Mouse (Mus musculus): ENCODE results near the gene Nup85.
"Not testable (repeated sequence)": the region's sequence is repeated elsewhere in the genome, so short reads cannot be mapped to it uniquely, and the experiment has no call there.

Gene Nup85

DNA sequence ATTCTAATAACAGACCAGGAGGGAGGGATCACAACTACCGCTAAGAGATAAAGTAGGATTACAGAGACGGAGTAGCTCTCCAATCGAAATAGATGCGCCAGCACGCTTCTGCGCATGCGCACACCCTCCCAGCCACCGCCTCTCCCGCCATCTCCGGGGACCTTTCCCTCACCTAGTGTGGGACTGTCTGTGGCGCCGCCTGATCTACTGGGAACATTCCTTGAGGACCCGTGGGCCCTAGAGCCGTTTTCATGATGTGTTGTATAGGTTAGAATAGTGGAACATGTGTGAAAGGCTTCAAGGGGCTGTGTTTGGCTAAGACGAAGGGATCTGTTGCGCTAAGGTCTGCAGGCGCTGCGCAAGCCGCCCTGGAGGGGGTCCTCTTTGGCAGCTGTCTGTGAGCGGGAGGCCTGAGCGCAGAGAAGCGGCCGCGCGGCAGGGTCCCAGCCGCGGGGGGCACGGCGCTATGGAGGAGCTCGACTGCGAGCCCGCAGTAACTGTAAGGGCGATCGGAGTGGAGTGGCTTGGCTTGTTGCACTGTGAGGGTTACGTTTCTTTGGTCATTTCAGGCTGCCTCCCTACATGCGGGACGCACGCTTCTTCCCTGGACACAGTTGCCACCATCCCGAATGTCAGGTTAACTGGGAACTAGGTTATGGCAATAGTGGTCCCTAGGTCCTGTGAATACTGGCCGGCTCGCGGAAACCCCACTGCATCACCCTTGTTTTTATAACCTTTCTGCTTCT, at the start of gene Nup85:
Gene Nup85 (plus strand): TSS at position 371 of the 746 bp plus-strand sequence.
- DNase-seq, result peak; percentile 99

DNA sequence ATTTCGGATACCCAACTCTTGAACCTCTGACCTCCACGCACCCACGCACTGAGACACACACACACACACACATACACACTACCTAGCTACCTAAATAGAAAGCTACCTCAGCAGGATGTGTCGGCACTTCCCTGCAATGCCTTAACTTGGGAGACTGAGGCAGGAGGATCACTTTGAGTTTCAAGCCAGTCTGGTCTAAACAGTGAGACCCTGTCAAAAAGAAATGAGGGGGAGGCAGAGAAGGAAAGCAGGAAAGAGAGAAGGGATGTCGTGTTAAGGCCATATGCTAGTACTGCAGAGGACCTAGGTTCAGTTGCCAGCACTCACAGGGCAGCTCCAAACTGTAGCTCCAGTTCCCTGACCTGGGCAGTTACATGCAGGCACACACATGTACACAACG, 49.2 kb upstream of the Nup85 start:
- DNase-seq, result no peak

DNA sequence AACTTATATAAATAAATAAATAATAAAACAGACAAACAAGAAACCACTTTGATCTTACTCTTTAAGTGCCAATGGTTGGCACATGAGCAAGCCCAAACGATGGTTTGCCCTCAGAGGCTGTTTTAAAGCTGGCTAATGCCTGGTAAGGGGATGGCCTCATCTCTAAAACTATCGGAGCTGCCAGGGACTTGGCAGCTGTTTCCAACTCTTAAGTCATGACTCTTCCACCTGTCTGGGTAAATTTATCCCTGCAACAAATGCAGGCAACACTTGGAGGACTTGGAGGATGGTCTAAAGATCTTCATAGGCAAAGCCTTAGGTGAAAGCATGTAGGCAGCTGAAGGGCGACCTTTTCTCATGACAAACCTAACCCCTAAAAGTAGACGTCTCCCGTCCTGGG, 47.3 kb upstream of the Nup85 start:
- DNase-seq, result no peak

DNA sequence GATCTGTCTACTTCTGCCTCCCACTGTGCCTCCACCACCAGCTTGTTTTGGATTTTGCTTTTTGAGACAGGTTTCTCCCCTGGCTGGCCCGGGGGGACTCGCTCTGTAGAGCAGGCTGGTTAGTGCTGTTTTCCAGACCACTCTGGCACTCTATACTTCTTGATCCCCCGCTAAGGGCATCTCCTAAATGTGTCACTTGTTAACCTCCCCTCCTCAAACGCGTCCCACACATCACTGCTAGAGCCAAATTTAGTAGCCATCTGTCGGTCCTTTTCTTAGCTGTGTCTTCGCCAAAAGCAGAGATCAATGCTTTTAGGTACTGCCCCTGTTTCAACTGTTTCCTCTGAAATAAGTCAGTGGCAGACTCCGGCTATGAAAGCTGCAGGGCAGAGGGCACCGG, 45.5 kb upstream of the Nup85 start:
- DNase-seq, result no peak

DNA sequence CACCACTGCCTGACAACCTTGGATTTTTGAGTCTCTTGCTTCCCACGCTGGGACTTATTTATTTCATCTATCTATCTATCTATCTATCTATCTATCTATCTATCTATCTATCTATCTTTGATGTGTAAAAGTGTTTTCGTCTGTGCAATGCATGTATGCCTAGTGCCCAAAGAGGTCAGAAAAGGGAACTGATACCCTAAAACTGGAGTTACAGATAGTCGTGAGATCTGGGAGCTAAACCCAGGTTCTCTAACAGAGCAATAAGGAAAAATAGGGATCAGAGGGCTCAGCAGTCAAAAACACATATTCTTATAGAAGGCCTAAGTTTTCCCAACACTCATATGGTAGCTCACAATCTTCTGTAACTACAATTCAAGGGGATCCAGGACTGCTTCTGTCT, 44.7 kb upstream of the Nup85 start:
- DNase-seq, result no peak

DNA sequence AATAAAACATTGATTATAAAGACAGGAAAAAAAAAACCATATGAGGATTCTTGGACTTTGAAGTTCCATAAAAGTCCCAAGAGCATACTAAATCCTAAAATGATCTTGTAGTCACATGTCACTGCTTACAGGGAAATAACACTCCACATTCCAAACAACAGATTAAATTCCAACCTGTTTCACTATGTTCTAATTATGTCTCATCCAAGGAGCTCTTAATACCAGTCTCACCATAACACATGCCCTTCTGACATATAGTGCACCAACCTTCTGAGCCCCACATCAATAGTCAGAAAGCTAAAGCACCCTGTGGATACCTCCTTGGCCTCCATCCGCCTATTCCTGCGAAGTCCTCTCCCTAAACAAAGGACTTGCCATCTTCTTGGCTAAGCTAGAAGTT, 44.0 kb upstream of the Nup85 start:
- no peak for DNase-seq

DNA sequence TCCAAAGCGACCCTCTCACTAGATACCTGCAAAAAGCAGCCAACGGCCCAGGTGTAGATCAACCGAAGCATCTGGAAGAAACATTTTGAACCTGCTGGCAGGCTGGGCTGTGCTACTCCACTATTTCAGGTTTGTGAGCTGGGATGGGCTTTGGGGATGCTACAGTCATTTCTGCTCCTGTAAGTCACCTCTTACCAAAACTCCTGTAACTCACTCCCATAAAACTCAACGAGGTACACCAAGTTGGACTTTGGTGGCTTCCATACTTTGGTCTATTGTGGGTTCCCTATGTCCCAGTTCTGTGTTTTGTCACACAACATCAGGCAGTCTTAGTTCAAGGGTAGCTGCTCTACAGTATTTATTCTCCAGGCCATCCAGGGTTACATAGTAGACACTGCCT, 43.2 kb upstream of the Nup85 start:
- DNase-seq, result no peak

DNA sequence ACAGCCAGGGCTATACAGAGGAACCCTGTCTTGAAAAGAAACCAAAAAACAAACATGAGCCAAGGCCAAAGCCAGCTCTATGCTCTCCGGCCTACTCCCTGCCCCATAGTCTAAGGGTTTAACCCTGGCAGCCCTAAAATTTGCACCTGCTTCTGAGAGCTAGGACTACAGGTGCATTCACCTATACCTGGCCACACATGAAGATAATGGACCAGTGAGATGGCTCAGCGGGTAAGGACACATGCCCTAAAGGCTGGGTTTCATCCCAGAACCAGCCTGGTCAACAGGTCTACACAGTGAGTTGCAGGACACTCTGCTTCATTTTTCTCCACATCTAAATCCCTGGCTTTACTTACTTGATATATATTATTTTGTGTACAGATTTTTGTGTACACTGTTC, 42.0 kb upstream of the Nup85 start:
- no peak for DNase-seq

DNA sequence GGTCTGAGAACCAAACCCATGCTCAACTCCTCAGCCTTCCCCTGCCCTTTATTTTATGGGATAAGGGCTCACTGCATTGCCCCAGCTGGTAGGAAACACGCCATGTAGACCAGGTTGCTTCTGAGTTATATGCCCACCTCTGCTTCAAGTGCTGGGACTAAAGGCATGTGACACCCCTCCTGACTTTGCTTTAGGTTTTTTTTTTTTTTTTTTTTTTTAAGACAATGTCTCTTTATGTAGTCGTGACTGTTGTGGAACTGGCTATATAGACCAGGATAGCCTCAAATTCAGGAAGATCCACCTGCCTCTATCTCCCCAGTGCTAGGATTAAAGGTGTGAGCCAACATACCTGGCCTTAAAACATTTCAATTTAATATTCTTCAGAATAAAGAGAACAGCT, 41.5 kb upstream of the Nup85 start:
- DNase-seq, result no peak

DNA sequence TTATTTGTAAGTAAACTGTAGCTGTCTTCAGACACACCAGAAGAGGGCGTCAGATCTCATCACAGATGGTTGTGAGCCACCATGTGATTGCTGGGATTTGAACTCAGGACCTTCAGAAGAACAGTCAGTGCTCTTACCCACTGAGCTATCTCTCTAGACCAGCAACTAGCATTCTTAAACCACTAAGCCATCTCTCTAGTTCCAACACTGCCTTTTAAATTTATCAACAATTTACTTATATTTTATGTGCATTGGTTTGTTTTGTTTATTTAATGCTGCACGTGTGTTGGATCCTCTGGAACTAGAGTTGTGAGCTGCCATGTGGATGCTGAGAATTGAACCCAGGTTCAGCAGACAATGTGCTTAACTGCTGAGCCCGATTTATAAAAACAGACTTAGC, 37.8 kb upstream of the Nup85 start:
- not testable (repeated sequence) for DNase-seq

DNA sequence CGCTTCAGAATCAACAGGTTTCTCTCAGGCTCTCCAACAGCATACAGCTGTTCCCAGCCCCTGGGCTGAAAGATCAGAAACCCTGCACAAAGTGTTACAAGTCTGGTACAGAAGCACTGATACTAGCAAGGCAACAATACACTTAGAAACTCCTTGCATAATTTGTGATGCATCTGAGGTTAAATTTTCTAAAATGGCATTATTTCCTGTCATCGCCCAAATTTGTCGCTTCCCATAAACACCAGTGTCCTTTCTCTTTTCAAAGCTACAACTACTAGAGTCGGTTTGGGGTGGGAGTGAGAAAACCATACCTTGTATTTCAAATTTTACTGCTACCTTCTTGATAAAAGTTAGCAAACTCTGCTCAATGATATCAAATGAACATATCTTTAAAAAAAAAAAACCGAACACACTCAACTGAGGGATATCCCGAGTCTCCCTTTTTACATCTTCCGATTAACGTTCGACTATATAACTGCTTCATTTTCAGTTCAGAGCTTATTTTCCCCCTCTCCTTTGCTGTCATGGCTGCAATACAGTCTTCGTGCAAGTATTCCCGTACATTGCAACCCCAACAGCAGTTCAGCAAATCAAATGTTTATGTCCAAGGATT, 29.4 kb upstream of the Nup85 start:
- DNase-seq, result no peak

DNA sequence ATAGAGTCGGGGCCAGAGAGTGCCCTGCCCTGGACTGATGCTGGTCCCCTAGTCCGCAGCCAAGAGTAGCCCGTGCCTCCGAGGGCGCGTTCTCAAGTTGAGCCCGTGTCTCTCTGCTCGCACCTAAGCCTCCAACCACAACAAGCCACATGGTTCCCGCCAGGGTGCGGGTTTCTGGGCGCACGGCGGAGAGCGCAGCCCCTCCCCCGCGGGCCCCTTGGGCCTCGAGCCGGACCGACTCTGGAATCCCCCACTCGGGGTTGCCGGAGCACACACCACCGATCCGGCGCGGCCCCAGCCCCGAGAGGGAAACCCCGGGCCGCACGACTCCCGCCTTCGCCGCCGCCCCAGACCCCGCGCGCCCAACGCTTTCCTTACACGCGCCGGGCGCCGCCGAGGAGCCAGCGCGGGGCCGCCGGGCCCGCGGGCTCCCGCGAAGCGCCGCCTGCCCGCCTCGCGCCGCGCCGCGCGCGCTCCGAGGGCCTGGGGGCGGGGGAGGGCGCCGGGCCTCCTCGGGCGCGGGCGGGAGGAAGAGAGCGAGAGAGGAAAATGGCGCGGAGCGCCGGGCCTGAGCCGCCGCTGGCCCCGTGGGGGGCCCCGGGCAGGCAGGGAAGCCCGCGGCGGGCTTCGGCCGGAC, 28.7 kb upstream of the Nup85 start:
- DNase-seq, result peak; percentile 65

DNA sequence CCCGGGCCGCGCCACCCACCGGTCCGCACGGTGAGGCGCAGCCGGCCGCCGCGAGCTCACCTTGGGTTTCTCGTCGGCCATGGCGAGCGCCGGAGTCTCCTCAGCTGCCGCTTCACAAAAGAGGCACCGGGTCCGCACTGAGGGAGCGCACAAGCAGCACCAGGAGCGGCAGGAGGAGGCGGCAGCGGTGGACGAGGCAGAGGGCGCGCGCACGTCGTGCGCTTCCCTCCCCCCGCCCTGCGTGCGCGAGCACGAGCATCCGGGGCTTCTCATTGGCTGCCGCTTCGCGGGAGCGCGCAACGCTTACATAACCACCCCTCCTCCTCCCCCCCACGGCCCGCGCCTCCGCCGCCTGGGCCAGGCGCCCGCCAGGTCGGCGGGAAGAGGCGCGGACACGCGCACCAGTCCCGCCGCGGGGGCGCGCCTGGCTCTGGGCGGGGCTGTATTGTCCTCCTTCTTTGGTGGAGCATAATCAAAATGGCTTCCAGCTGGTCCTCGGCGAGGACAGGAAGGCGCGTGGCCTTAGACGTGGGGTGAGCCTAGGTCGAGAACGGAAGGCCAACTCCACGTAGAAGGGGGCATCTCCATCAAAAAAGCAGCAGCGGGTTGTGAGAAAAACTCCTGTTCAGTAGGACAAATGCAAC, 28.1 kb upstream of the Nup85 start, which contains the start of gene Sumo2:
Gene Sumo2 (minus strand): TSS at position 239 of the 644 bp plus-strand sequence.
- peak; percentile 98 for DNase-seq

DNA sequence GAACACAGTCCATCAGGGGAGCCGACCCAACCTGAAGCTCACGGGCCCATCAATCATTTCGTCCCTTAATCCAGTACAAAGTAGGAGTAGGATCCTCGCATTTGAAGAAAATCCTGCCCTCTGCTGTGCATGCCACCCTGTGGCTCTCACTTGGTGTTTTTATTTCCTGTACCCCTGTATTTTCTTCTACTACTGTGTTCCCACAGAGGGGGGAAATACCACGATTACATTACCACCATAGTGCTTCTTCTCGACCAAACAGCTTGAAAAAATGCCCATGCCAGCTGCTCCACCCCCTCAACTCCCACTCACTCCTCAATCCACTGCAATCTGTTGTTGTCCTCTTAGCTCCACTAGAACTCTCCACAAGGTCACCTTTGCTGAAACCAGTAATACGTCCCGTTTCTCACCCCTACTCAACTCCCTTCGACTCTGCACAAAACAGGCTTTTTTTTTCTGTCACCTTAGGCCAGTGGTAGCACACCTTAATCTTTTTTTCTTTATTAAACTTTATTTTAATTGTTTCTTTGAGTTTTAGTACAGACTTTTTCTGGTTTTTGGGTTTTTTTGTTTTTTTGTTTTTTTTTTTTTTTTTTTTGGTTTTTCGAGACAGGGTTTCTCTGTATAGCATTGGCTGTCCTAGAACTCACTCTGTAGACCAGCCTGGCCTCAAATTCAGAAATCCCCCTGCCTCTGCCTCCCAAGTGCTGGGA, 27.2 kb upstream of the Nup85 start:
- no peak for DNase-seq

DNA sequence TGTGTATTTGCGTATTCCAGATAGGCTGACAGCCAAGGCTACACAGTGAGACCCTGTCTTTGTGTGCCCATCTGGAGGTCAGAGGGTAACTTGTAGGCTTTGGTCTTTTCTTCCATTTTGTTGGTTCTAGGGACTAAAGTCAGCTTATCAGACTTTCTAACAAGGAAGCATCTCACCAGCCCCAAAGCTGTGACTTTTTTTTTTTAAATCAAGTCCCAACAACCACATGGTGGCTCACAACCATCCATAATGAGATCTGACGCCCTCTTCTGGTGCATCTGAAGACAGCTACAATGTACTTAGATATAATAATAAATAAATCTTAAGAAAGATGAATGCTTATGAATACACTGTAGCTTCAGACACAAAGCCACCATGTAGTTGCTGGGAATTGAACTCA, 26.2 kb upstream of the Nup85 start:
- no peak for DNase-seq

DNA sequence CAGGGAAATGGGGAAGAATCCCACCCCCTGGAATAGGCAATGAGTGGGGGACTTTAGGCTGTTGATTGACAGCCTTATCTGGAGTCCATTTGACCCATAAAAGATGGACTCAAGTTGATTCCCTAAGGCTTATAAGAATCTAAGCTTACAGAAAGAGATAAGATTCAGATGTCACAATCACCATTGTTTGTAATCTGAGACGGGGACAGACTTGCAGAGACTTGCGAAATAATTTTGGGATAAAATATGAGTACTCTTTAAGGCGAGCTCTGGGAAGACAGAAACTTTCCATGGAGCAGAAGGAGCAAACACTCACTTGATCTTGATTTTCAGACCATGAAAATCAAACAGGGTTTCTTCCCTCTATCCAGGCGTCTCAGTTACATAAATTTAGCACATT, 20.7 kb upstream of the Nup85 start:
- no peak for DNase-seq

DNA sequence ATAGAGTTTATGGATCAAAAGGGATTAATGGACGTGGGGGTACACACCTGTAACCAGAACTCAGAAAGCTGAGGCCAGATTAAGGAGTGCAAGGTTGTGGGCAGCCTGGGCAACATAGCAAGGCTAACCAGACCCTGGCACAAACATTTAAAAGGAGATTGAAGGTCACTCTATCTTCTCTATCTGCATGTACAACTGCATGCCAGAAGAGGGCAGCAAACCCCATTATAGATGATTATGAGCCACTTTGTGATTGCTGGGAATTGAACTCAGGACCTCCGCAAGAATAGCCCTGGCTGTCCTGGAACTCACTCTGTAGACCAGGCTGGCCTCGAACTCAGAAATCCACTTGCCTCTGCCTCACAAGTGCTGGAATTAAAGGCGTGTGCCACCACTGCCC, 11.5 kb upstream of the Nup85 start:
- DNase-seq, result no peak

DNA sequence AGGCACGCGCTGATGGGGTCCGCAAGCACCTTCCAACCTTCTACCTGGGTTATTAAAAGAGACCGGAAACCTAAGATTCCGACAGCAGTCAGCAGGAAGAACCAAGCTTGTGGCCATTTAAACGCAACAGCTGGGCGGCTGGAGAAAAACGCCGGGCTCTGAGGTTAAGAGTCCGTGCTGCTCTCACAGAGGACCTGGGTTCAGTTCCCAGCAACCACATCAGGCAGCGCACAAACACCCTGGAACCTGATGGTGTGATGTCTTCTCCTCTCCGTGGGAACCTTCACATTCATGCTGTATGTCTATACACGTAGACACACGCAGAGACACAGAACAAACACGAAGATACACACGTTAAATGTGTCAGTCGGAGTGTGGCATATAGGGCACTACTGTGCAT, 8.5 kb upstream of the Nup85 start:
- no peak for DNase-seq

DNA sequence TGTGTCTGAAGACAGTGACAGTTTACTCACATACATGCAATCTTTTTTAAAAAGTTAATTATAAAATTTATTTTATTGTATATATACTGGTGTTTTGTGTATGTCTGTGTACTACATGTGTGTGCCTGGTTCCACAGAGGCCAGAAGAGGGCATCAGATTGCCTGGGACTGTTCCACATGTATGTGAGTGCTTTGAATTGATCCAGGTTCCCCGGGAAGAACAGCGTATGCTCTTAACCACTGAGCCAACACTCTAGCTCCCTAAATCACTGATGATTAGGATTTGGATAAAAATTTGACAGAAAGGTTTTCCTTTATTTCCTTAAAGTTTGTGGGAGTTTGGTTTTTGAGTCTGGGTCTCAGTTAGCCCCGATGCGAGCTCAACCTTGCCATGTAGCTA, 828 bp upstream of the Nup85 start:
- no peak for DNase-seq

DNA sequence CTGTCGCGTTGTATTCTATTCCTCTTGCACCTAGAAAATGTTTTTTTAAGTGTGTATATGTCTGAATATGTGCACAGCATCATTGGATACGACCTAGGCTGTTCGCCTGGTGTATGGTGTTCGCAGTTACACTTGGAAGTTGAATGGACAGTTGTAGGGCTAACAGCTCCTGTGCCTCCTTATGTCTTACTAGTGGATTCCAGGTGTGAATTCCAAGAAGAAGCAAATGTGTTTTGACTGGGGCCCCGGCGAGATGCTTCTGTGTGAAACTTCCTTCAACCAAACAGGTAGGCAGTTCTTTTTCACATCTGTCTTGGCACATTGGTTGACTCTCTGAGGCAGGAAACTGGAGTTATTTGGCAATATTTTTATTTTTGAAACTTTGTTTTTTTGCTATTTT, 727 bp downstream of the Nup85 start:
- no peak for DNase-seq

DNA sequence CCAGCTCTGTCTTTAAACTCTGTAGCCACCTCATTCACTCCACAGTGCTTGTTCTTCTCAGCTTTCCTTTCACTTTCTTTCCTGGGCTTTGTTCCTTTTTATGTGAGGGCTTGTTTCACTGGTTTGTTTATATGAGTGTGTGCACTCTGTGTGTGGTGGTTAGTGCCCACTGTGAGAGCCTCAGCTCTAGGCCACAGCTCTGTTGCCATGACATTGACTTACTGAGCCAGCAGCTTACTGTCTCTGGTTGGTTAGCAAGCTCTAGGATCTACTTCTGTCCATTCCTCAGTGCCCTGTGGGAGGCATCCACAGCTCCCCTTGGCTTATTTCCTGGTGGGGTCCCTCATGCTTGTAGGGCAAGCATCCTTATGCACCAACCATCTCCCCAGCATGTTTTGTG, 14.8 kb downstream of the Nup85 start:
- no peak for DNase-seq

DNA sequence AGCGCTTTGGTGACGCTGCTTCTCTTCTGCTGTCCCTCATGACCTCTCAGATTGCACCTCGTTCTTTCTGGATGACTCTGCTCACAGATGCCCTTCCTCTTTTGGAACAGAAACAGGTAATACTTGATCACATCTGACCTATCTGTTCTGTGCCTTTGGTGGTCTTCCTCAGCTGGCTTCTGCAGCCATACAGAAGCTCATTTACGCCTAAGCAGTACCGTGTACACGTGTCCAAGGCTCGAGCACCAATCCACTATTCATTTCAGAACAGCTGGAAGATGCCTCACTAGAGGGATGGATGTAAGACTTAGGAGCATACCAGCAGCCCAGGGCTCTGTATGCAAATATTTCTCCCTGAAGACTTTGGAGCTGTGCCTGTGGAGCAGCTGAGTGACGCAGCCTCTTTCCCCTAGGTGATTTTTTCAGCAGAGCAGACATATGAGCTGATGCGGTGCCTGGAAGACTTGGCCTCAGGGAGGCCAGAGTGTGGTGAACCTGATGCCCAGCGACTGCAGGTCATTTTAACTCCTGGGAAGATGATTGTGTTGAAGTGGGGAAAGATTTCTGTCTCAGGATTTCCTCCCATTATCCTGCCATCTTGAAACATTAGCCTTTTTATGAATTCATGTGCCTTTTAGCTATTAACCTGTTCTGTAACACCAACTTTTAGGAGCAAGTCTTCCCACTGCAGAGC, 18.8 kb downstream of the Nup85 start:
- no peak for DNase-seq

All from right cerebral cortex, postnatal 14 days (tissue).